Mouse (Mus musculus) lung, postnatal 0 days (tissue): ENCODE measurements around the gene Pakap. TPM values are rescaled to one million over a fixed set of nuclear protein-coding genes. Genes with fewer than 3 reads are reported as not detected.

Source experiments
- ATAC-seq: fragments of 200-750 bp; cut with Nextera tagmentation; 2 replicates; pipeline ENCODE4 v1.8.0; 2017; ENCODE audit warnings: moderate library complexity
- DNase-seq: peaks from one replicate; pipeline ENCODE4 v3.0.0-alpha.2; 2016; ENCODE audit warnings: low spot score
- H3K27ac ChIP-seq: fragments of 300-500 bp; sonication (generic); 2 replicates; pipeline ENCODE4 v1.5.1; 2014; ENCODE audit warnings: antibody characterized with exemption, mild to moderate bottlenecking, low read length, mixed read lengths
- H3K27me3 ChIP-seq: fragments of 300-500 bp; sonication (generic); replicated peaks from 2 replicates; pipeline ENCODE4 v1.6.1; 2014; ENCODE audit warnings: low read length, mixed read lengths; ENCODE audit not compliant: insufficient read depth
- H3K36me3 ChIP-seq: fragments of 300-500 bp; sonication (generic); 2 replicates; pipeline ENCODE4 v1.6.1; 2014; ENCODE audit warnings: low read length, mixed read lengths; ENCODE audit not compliant: insufficient read depth
- H3K4me1 ChIP-seq: fragments of 300-500 bp; sonication (generic); 2 replicates; pipeline ENCODE4 v1.6.1; 2014; ENCODE audit warnings: antibody characterized with exemption, low read depth, low read length, mixed read lengths; ENCODE audit not compliant: insufficient read depth
- H3K4me2 ChIP-seq: fragments of 300-500 bp; sonication (generic); replicated peaks from 2 replicates; pipeline ENCODE4 v1.6.1; 2014; ENCODE audit warnings: low read depth, mild to moderate bottlenecking, low read length, moderate library complexity, mixed read lengths
- H3K4me3 ChIP-seq: fragments of 300-500 bp; sonication (generic); 2 replicates; pipeline ENCODE4 v1.5.1; 2014; ENCODE audit warnings: low read depth, low read length
- H3K9ac ChIP-seq: fragments of 300-500 bp; sonication (generic); replicated peaks from 2 replicates; pipeline ENCODE4 v1.6.1; 2014; ENCODE audit warnings: low read depth, mild to moderate bottlenecking
- H3K9me3 ChIP-seq: fragments of 300-500 bp; sonication (generic); 2 replicates; pipeline ENCODE4 v1.6.1; 2016; ENCODE audit warnings: low read length, mixed read lengths
- CTCF ChIP-seq: IDR thresholded peaks from 2 replicates; pipeline ENCODE4 v1.5.1; 2016; ENCODE audit warnings: antibody characterized with exemption, mild to moderate bottlenecking
- EP300 ChIP-seq: IDR thresholded peaks from 2 replicates; pipeline ENCODE4 v1.6.1; 2016; ENCODE audit warnings: antibody characterized with exemption, mild to moderate bottlenecking, control low read depth
- WGBS: fragments of 180-500 bp; shearing (Covaris S2); extraction: QIAGEN DNeasy Blood & Tissue Kit; methylation state at CpG from one replicate; pipeline ENCODE4 v1.1.7; 2014; 5-methylcytosine and 5-hydroxymethylcytosine counted together
- polyA plus RNA-seq: library from polyadenylated mRNA; unstranded; fragments of >200 nt; fragmentation: Nextera tagmentation; extraction: Ambion mirVana; gene quantifications from 2 replicates; pipeline ENCODE4 v1.2.1, GENCODE M21; 2015

Gene Pakap
- polyA plus RNA-seq, 1 experiment from 2014 or later, result 60.5 TPM

GRCm38 (mm10) chr4:57833060-57833459, 265.1 kb downstream of the Pakap start:
- DNase-seq, result no peak
- H3K4me2 ChIP-seq, result no peak overlapping the region
- ATAC-seq, result no peak
- H3K27ac ChIP-seq, result peak overlapping the region; percentile 85; the same call in 1 of the 2 replicates
- H3K4me3 ChIP-seq, result no peak overlapping the region
- no peak for TF ChIP-seq EP300
- TF ChIP-seq CTCF, result no peak
- 60% methylated on average over 4 of the region's 4 CpGs for WGBS
- H3K4me1 ChIP-seq, result peaks cover 7% of the 10 kb centered on the region; the same call in 1 of the 2 replicates
- H3K9ac ChIP-seq, result no peak overlapping the region
- no peaks in the 10 kb centered on the region for H3K27me3 ChIP-seq
- no peaks in the 10 kb centered on the region for H3K36me3 ChIP-seq
- H3K9me3 ChIP-seq, result no peaks in the 10 kb centered on the region

GRCm38 (mm10) chr4:57834141-57834540, 266.2 kb downstream of the Pakap start:
- WGBS, result 26% methylated on average over 4 of the region's 4 CpGs

GRCm38 (mm10) chr4:57837089-57837488, 269.1 kb downstream of the Pakap start:
- no peaks in the 10 kb centered on the region for H3K9me3 ChIP-seq
- peaks cover 8% of the 10 kb centered on the region; the same call in 1 of the 2 replicates for H3K4me1 ChIP-seq
- no peak overlapping the region for H3K4me3 ChIP-seq
- H3K27me3 ChIP-seq, result no peaks in the 10 kb centered on the region
- ATAC-seq (no peak), DNase-seq (no peak)
- TF ChIP-seq CTCF, result no peak
- peak; percentile 29; the same call in 1 of the 2 replicates for TF ChIP-seq EP300
- no peaks in the 10 kb centered on the region for H3K36me3 ChIP-seq
- H3K27ac ChIP-seq, result peak overlapping the region; percentile 8; the same call in 1 of the 2 replicates
- no peak overlapping the region for H3K9ac ChIP-seq
- no peak overlapping the region for H3K4me2 ChIP-seq
- 70% methylated on average over 9 of the region's 9 CpGs for WGBS

More at GRCm38 (mm10) chr4:57834141-57834540, 266.2 kb downstream of the Pakap start:
- peak; percentile 88 for DNase-seq
- Histone ChIP-seq H3K9me3 (no peaks in the 10 kb centered on the region), H3K27ac (peak overlapping the region; percentile 85), H3K4me3 (no peak overlapping the region), H3K4me1 (peaks cover 7% of the 10 kb centered on the region; the same call in 1 of the 2 replicates), H3K36me3 (no peaks in the 10 kb centered on the region), H3K9ac (no peak overlapping the region), H3K4me2 (no peak overlapping the region), H3K27me3 (no peaks in the 10 kb centered on the region)
- ATAC-seq, result peak; percentile 88
- TF ChIP-seq EP300 (peak; percentile 100), CTCF (no peak)

GRCm38 (mm10) chr4:57839343-57839742, 271.4 kb downstream of the Pakap start:
- Histone ChIP-seq H3K4me3 (no peak overlapping the region), H3K9ac (no peak overlapping the region), H3K9me3 (no peaks in the 10 kb centered on the region), H3K27me3 (no peaks in the 10 kb centered on the region), H3K4me2 (no peak overlapping the region), H3K4me1 (peaks cover 3% of the 10 kb centered on the region; the same call in 1 of the 2 replicates), H3K27ac (peak overlapping the region; percentile 17; the same call in 1 of the 2 replicates), H3K36me3 (no peaks in the 10 kb centered on the region)
- DNase-seq (peak; percentile 95), ATAC-seq (peak; percentile 72)
- 47% methylated on average over 4 of the region's 4 CpGs for WGBS
- TF ChIP-seq CTCF (no peak), EP300 (peak; percentile 98)

GRCm38 (mm10) chr4:57841911-57842310, 273.9 kb downstream of the Pakap start:
- Histone ChIP-seq H3K9ac (no peak overlapping the region), H3K4me3 (no peak overlapping the region), H3K4me1 (peaks cover 7% of the 10 kb centered on the region), H3K36me3 (no peaks in the 10 kb centered on the region), H3K4me2 (no peak overlapping the region), H3K9me3 (no peaks in the 10 kb centered on the region), H3K27ac (peak overlapping the region; percentile 68), H3K27me3 (no peaks in the 10 kb centered on the region)
- 45% methylated on average over 1 of the region's 1 CpGs for WGBS
- DNase-seq (peak; percentile 55), ATAC-seq (no peak)
- no peak for TF ChIP-seq CTCF
- no peak for TF ChIP-seq EP300

- ATAC-seq, result peak; percentile 40
These were observed 274.7 kb downstream of the Pakap start for GRCm38 (mm10) chr4:57842472-57843305.

More at GRCm38 (mm10) chr4:57842472-57843305, 274.7 kb downstream of the Pakap start:
- Histone ChIP-seq H3K4me1 (peaks cover 13% of the 10 kb centered on the region), H3K4me2 (no peak overlapping the region), H3K27ac (peak overlapping the region; percentile 68), H3K9me3 (no peaks in the 10 kb centered on the region), H3K27me3 (no peaks in the 10 kb centered on the region), H3K9ac (no peak overlapping the region), H3K36me3 (no peaks in the 10 kb centered on the region), H3K4me3 (no peak overlapping the region)
- peak; percentile 84 for DNase-seq
- no peak for TF ChIP-seq CTCF
- TF ChIP-seq EP300, result peak; percentile 94
- WGBS, result 41% methylated on average over 11 of the region's 11 CpGs
